Mouse (Mus musculus) megakaryocyte, embryonic 14.5 days (primary cell): ENCODE results near the gene Gm43738.

ENCODE experiments used
- FLI1 ChIP-seq: IDR thresholded peaks from 2 replicates; pipeline ENCODE4 v1.6.1; 2012; ENCODE audit warnings: low read length, inconsistent platforms, mixed read lengths
- GATA1 ChIP-seq: IDR thresholded peaks from 3 replicates; pipeline ENCODE4 v1.6.1; 2012; ENCODE audit warnings: mixed read lengths, low read length, inconsistent platforms, borderline replicate concordance

GRCm38 (mm10) chr3:89088974-89089373 lies 11.9 kb downstream of the Gm43738 start:
- TF ChIP-seq GATA1 (no peak), FLI1 (no peak)
